ENCODE assay signal across 8 mouse cellular contexts in genomic region chr15:25940397-25941377, GRCm38 (mm10). TPM values are rescaled to one million over a fixed set of nuclear protein-coding genes. Genes with fewer than 3 reads are reported as not detected.
DNase-seq lines count a peak whose midpoint lies in the region.

No protein-coding gene starts in this region.

- H3K4me1 ChIP-seq in heart, embryonic 10.5 days = peaks cover 19% of the 10 kb centered on the region

- DNase-seq in adrenal gland, adult (ENCODE audit: inconsistent age in 2 of 2, low spot score in 1 of 2) = peak; percentile 52 to 87
- DNase-seq in adrenal gland, postnatal 4 days (ENCODE audit: low spot score in 2 of 2) = no peak
- DNase-seq in adrenal gland, postnatal 36 days = peak; percentile 53 to 61
- peak; percentile 80 for DNase-seq in heart, embryonic 10.5 days (ENCODE audit: low spot score)
- DNase-seq in kidney, postnatal 14 days = peak; percentile 48
- DNase-seq in monocyte, adult 2 months (ENCODE audit: low read depth in 1 of 2, low spot score in 2 of 2) = peak; percentile 50 to 58
- no peak for DNase-seq in frontal cortex, postnatal 10 days (ENCODE audit: low spot score in 2 of 2)
- DNase-seq in urinary bladder, postnatal 4 days (ENCODE audit: low spot score in 2 of 2) = no peak

- 30% methylated on average over 24 of the region's 24 CpGs for WGBS in heart, embryonic 10.5 days

- H3K27me3 ChIP-seq in heart, embryonic 10.5 days (ENCODE audit: insufficient read depth, poor library complexity, severe bottlenecking) = no peaks in the 10 kb centered on the region

- peak overlapping the region; percentile 60 for H3K4me3 ChIP-seq in heart, embryonic 10.5 days

- no peaks in the 10 kb centered on the region for H3K9me3 ChIP-seq in heart, embryonic 10.5 days

- H3K36me3 ChIP-seq in heart, embryonic 10.5 days = no peaks in the 10 kb centered on the region

- peak overlapping the region; percentile 86 for H3K27ac ChIP-seq in heart, embryonic 10.5 days

RNA-seq across cellular contexts. Expression of gene Zfp622, which starts 43.5 kb away (rescaled TPM):
- total RNA-seq in adrenal gland, postnatal 4 days (2021) = 10 to 100 TPM; 45.7 to 47.3 TPM
- total RNA-seq in adrenal gland, postnatal 36 days (2021) = 10 to 100 TPM; 36.9 to 41.2 TPM
- 19.3 and 31.0 TPM in 2 replicates for polyA plus RNA-seq in heart, embryonic 10.5 days (2016; fragmentation: Nextera tagmentation; extraction: Ambion mirVana)

Comparison
In these comparisons a context has a peak if more than half of its experiments do, and no peak if none do; other contexts are left out.
1. DNase-seq: peak in adrenal gland, adult (2 of 2), adrenal gland, postnatal 36 days (2 of 2), heart, embryonic 10.5 days (single experiment), kidney, postnatal 14 days (single experiment) and monocyte, adult 2 months (2 of 2); none in adrenal gland, postnatal 4 days (0 of 2), frontal cortex, postnatal 10 days (0 of 2) and urinary bladder, postnatal 4 days (0 of 2).